ENCODE assay signal across 8 mouse cellular contexts in genomic region chr2:158687804-158688241, GRCm38 (mm10). TPM values are rescaled to one million over a fixed set of nuclear protein-coding genes. Genes with fewer than 3 reads are reported as not detected.
DNase-seq lines count a peak whose midpoint lies in the region; ATAC-seq and TF ChIP-seq lines count a peak whose summit lies in the region.
"Had no signal": no experiment of that assay in that cellular context is flagged by ENCODE, and none has a peak within 500 bp of the region (broad histone marks: within the 10 kb centered on the region; RNA-seq: fewer than 3 reads in every experiment).

No protein-coding gene starts in this region.

- H3K27ac ChIP-seq in brown adipose tissue, adult 24 weeks (replicated peaks; ENCODE audit: low read depth, low read length) = peak overlapping the region; percentile 96
- peak overlapping the region; percentile 30; the same call in 1 of the 2 replicates for H3K27ac ChIP-seq in heart, embryonic 12.5 days (ENCODE audit: poor library complexity, severe bottlenecking)
- peak overlapping the region; percentile 61 for H3K27ac ChIP-seq in kidney, postnatal 0 days
- H3K27ac ChIP-seq: liver, embryonic 14.5 days had no signal

- H3K27me3 ChIP-seq in heart, embryonic 12.5 days (replicated peaks) = no peaks in the 10 kb centered on the region
- no peaks in the 10 kb centered on the region for H3K27me3 ChIP-seq in kidney, postnatal 0 days (ENCODE audit: insufficient read depth, low read length)

- peaks cover 39% of the 10 kb centered on the region for H3K4me1 ChIP-seq in brown adipose tissue, adult 24 weeks (ENCODE audit: control insufficient read depth, insufficient read depth, insufficient read length, low read length)
- peaks cover 31% of the 10 kb centered on the region for H3K4me1 ChIP-seq in heart, embryonic 12.5 days (replicated peaks)
- H3K4me1 ChIP-seq in kidney, postnatal 0 days (replicated peaks; ENCODE audit: insufficient read depth, low read length) = peaks cover 14% of the 10 kb centered on the region; the same call in 1 of the 2 replicates

- no peaks in the 10 kb centered on the region for H3K9me3 ChIP-seq in heart, embryonic 12.5 days (replicated peaks)
- no peaks in the 10 kb centered on the region for H3K9me3 ChIP-seq in kidney, postnatal 0 days (replicated peaks; ENCODE audit: low read length)

- 47% methylated on average over 25 of the region's 25 CpGs for WGBS in heart, embryonic 12.5 days
- WGBS in kidney, postnatal 0 days = 9% methylated on average over 25 of the region's 25 CpGs

- peak; percentile 30; the same call in 1 of the 2 replicates for ATAC-seq in heart, embryonic 12.5 days (ENCODE audit: insufficient number of reproducible peaks, low FRiP score)
- ATAC-seq in kidney, postnatal 0 days (replicated peaks; ENCODE audit: low FRiP score, low read depth) = no peak

- no peaks in the 10 kb centered on the region for H3K36me3 ChIP-seq in heart, embryonic 12.5 days
- H3K36me3 ChIP-seq in kidney, postnatal 0 days (ENCODE audit: insufficient read depth, low read length) = no peaks in the 10 kb centered on the region

- no peak overlapping the region for H3K4me3 ChIP-seq in brown adipose tissue, adult 24 weeks (ENCODE audit: insufficient read depth, low read depth, low read length)
- no peak overlapping the region for H3K4me3 ChIP-seq in heart, embryonic 12.5 days
- H3K4me3 ChIP-seq in kidney, postnatal 0 days (replicated peaks; ENCODE audit: low read depth, low read length) = peak overlapping the region; percentile 13; the same call in 1 of the 2 replicates

- peak overlapping the region; percentile 35 for H3K4me2 ChIP-seq in heart, embryonic 12.5 days
- H3K4me2 ChIP-seq in kidney, postnatal 0 days (ENCODE audit: low read length) = peak overlapping the region; percentile 46

- TF ChIP-seq CTCF in kidney, postnatal 0 days (IDR thresholded peaks at IDR 0.05; ENCODE audit: low read depth) = no peak; the same call in 1 of the 2 replicates

- peak overlapping the region; percentile 13; the same call in 1 of the 2 replicates for H3K9ac ChIP-seq in heart, embryonic 12.5 days
- H3K9ac ChIP-seq in kidney, postnatal 0 days (ENCODE audit: low read depth, low read length) = peak overlapping the region; percentile 24; the same call in 1 of the 2 replicates
- H3K9ac ChIP-seq: liver, embryonic 14.5 days had no signal

- DNase-seq in ovary, postnatal 36 days (ENCODE audit: low spot score) = peak; percentile 33
- DNase-seq in ovary, postnatal 14 days (ENCODE audit: low spot score) = no peak
- DNase-seq in kidney, postnatal 0 days (ENCODE audit: low spot score) = peak; percentile 75
- peak; percentile 83 for DNase-seq in lung, postnatal 25 days (ENCODE audit: low spot score)
- peak; percentile 85 for DNase-seq in thymus, postnatal 14 days

RNA-seq across cellular contexts. Expression of gene Ppp1r16b, which starts 22.6 kb away (rescaled TPM):
- polyA plus RNA-seq in brown adipose tissue, adult 24 weeks (2012; ENCODE audit: insufficient read depth, insufficient read length, missing spikeins) = 1.1 and 2.3 TPM in 2 replicates
- polyA plus RNA-seq in heart, embryonic 12.5 days (2016; fragmentation: Nextera tagmentation; extraction: Ambion mirVana) = 4.0 and 4.6 TPM in 2 replicates
- 10.1 TPM in 2 replicates for polyA plus RNA-seq in kidney, postnatal 0 days (2015; fragmentation: Nextera tagmentation; extraction: Ambion mirVana)

Comparison
In these comparisons a context has a peak if more than half of its experiments do, and no peak if none do; other contexts are left out.
1. H3K27ac ChIP-seq: peak in every context shown above with its lines; median percentile 96 in brown adipose tissue, adult 24 weeks; 61 in kidney, postnatal 0 days; 30 in heart, embryonic 12.5 days.